Mouse (Mus musculus) small intestine, adult 2 months (tissue): ENCODE results near the gene Cutal.

ENCODE experiments used
- CTCF ChIP-seq: fragments of 200-500 bp; IDR thresholded peaks from 2 replicates; pipeline ENCODE4 v1.5.1; 2012; ENCODE audit warnings: low read depth, mild to moderate bottlenecking, control low read depth, inconsistent platforms, low read length, moderate library complexity, mixed read lengths; ENCODE audit not compliant: insufficient replicate concordance, insufficient read length; ENCODE audit errors: extremely low read depth
- POLR2A ChIP-seq: fragments of 200-500 bp; IDR thresholded peaks from 2 replicates; pipeline ENCODE4 v1.6.1; 2012; ENCODE audit warnings: low read depth, mild to moderate bottlenecking, control low read depth, inconsistent platforms, low read length, moderate library complexity

GRCm38 (mm10) chr2:34901726-34902125 lies 27.5 kb downstream of the Cutal start:
- TF ChIP-seq CTCF (no peak), POLR2A (no peak)
